Mouse (Mus musculus): ENCODE results near the gene Retn. TPM values are rescaled to one million over a fixed set of nuclear protein-coding genes. Genes with fewer than 3 reads are reported as not detected.

The Retn gene
- polyA plus RNA-seq (2015; fragmentation: Nextera tagmentation; extraction: Ambion mirVana), result 0.42 and 0.78 TPM in 2 replicates

DNA sequence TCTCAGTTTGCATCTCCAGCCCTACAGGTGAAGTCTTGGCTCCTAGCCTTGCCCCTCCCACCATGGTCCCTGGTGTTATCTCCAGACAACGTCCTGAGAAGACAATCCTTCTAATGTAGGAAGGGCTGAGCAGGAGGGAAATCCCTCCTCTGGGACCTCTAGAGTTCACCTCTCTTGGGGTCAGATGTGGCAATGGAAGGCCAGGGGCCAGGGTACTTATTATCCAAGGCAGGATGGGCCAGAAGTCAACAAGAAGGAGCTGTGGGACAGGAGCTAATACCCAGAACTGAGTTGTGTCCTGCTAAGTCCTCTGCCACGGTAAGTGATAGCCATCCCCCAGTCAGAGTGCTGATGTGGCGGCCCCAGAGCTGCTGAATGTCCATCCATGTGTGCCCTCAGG is at the start of gene Retn:
TSS of gene Retn (plus strand) at position 245 of the 400 bp plus-strand sequence.
- H3K36me3 ChIP-seq, result no peaks in the 10 kb centered on the region
- WGBS, result 67% methylated on average over 3 of the region's 3 CpGs
- H3K27me3 ChIP-seq, result no peaks in the 10 kb centered on the region
- no peak for ATAC-seq (ENCODE audit: low FRiP score, low read depth)
- H3K4me1 ChIP-seq (replicated peaks), result no peaks in the 10 kb centered on the region; the same call in 1 of the 2 replicates
- H3K4me3 ChIP-seq, result no peak within 1 kb of the TSS
- H3K4me2 ChIP-seq, result no peak within 1 kb of the TSS
- H3K27ac ChIP-seq (replicated peaks), result no peak within 1 kb of the TSS
- H3K9ac ChIP-seq, result no peak within 1 kb of the TSS
- no peaks in the 10 kb centered on the region for H3K9me3 ChIP-seq

DNA sequence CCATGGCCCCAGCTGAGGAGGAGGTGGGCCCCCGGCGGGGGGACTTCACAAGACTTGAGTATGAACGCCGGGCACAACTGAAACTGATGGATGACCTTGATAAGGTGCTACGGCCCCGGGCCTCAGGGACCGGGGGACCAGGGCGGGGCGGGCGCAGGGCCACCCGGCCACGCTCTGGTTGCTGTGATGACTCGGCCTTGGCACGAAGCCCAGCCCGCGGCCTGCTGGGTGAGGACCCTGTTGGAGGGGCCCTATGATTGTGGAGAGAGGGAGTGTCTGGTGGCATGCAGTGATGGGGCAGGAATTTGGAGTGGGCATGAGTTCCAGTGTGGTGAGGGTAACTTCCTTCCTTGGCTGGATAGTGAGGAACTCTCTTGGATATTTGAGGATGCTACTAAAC is 49.0 kb upstream of the Retn start:
- Histone ChIP-seq H3K27me3 (no peaks in the 10 kb centered on the region), H3K4me2 (no peak overlapping the region), H3K36me3 (peaks cover 85% of the 10 kb centered on the region), H3K9ac (no peak overlapping the region), H3K4me3 (no peak overlapping the region), H3K9me3 (no peaks in the 10 kb centered on the region), H3K27ac (replicated peaks) (no peak overlapping the region), H3K4me1 (replicated peaks) (no peaks in the 10 kb centered on the region)
- ATAC-seq (ENCODE audit: low FRiP score, low read depth), result no peak
- 85% methylated on average over 16 of the region's 16 CpGs for WGBS

DNA sequence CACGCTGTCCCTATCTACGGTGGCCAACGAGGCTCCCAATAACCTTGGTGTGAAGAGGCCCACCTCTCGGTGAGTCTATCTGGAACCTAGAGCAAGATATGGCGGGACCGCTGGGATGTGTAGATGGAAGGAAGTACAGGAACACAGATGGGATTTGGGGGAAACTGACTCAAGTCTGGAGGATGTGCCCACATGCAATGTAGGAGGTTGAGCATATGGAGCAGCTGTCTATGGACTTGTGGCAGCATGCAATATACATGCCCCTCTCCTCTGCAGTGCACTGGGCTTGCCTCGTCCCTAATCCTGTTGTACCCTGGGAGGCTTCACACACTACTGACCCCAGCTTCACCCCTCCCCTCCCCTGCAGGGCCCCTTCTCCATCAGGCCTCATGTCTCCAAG is 47.7 kb upstream of the Retn start:
- no peak for ATAC-seq (ENCODE audit: low FRiP score, low read depth)
- H3K9me3 ChIP-seq, result no peaks in the 10 kb centered on the region
- WGBS, result 88% methylated on average over 7 of the region's 7 CpGs
- H3K36me3 ChIP-seq, result peaks cover 84% of the 10 kb centered on the region
- H3K4me1 ChIP-seq (replicated peaks), result no peaks in the 10 kb centered on the region
- no peak overlapping the region for H3K4me2 ChIP-seq
- H3K4me3 ChIP-seq, result no peak overlapping the region
- no peaks in the 10 kb centered on the region for H3K27me3 ChIP-seq
- no peak overlapping the region for H3K9ac ChIP-seq
- no peak overlapping the region for H3K27ac ChIP-seq (replicated peaks)

DNA sequence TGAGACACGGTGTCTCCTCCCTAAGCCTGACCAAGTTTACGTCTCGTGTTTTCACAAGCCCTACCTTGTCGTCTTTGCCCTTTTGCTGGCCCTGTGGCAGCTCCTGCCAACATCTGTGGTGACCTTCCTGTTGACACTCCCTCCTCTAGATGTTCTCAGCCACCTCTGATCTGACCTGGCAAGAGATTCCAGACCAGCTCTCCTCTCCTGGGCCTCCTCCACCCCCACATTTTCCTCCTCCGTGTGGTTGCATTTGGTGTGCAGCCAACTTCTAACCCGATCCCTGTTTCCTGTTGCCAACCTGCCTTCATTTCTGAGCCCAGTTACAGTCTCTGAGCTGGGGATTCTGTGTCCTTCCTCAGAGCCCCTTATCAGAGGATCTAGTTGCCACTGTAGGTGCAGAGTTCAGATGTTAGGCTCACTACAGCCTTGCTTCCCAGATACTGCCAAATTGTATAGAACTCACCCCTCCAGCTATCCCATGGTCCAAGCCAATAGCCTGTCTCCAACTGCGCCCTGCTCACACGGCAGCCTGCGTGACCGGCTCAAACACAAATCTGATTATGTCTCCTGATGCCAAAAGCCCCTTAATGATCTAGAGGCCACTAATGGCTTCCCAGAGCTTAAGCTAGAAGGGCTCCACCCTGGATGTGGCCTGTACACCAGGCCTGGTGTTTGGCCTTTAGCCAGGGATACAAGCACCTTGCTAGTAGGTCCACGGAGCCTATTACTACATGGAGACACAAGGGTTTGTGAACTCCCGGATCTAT is 46.3 kb upstream of the Retn start:
- ATAC-seq (ENCODE audit: low FRiP score, low read depth), result no peak
- H3K9ac ChIP-seq, result no peak overlapping the region
- 83% methylated on average over 12 of the region's 12 CpGs for WGBS

DNA sequence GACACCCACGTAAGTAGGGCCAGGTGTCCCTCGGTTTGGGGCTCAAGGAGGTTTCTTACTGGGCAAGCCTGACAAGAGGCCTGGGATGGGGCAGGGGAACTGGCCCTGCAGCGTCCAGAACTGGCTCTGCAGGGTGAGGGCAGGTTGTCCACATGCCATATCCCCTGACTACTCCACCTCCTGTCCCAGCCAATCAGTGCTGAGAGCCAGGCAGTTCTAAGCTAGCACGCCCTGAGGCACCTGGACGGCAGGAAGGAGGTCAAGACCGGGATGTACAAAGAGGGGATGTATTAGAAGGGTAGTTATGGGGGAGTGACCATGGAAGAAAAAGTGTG is 45.8 kb upstream of the Retn start:
- no peak for ATAC-seq (ENCODE audit: low FRiP score, low read depth)
- 90% methylated on average over 6 of the region's 6 CpGs for WGBS
- no peaks in the 10 kb centered on the region for H3K9me3 ChIP-seq

More for the DNA sequence above, 46.3 kb upstream of the Retn start:
- peaks cover 84% of the 10 kb centered on the region for H3K36me3 ChIP-seq
- H3K4me2 ChIP-seq, result no peak overlapping the region
- no peaks in the 10 kb centered on the region for H3K4me1 ChIP-seq (replicated peaks)
- no peaks in the 10 kb centered on the region for H3K9me3 ChIP-seq
- H3K27ac ChIP-seq (replicated peaks), result no peak overlapping the region
- H3K27me3 ChIP-seq, result no peaks in the 10 kb centered on the region
- H3K4me3 ChIP-seq, result no peak overlapping the region

DNA sequence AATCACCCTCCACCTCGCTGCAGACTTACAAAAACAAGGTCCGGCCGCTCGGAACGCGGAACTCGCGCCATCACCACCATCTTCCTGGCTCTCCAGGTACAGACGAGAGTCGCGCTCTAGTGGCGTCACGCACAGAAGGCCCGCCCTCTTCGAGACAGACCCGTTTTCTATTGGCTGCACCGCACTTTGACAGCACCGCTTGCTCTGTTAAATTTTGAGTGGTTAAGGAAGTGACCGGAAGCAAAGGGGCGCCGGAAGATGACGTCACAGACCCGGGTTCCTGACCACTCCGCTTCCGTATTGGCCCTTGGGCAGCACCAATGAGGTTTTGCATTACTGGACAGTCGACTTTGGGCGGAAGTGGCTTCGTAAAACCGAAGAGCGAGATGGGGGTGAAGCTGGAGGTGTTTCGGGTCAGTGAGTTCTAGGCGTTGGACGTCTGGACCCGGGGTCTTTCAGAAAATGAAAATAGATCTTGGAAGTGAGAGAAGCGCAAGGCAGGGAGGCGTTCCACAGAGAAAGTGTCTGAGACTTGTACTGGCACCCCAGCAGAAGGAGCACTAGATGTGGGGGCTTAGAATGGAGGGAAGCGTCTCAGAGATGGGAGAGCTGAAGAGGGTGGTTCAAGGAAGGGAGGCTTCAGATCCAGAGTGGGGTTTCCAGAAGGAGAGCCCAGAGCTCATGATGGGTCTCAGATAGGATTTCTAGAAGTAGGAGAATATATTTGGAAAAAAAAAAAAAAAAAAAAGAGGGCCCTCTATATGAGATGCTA is 34.2 kb upstream of the Retn start, which contains the start of the genes Xab2 and Pet100:
TSS of gene Xab2 (minus strand) at position 118 of the 772 bp plus-strand sequence.
TSS of gene Pet100 (plus strand) at position 350 of the 772 bp plus-strand sequence.
- peaks cover 18% of the 10 kb centered on the region for H3K36me3 ChIP-seq
- peak within 1 kb of the TSS; percentile 61 for H3K4me3 ChIP-seq
- WGBS, result under 1% methylated on average over 37 of the region's 37 CpGs
- H3K4me1 ChIP-seq (replicated peaks), result peaks cover 25% of the 10 kb centered on the region
- H3K27me3 ChIP-seq, result no peaks in the 10 kb centered on the region
- peak; percentile 96 for ATAC-seq (ENCODE audit: low FRiP score, low read depth)
- H3K4me2 ChIP-seq, result peak within 1 kb of the TSS; percentile 75
- peak within 1 kb of the TSS; percentile 63 for H3K9ac ChIP-seq
- no peak within 1 kb of the TSS; the same call in 1 of the 2 replicates for H3K27ac ChIP-seq (replicated peaks)
- no peaks in the 10 kb centered on the region for H3K9me3 ChIP-seq

More for the DNA sequence above, 45.8 kb upstream of the Retn start:
- Histone ChIP-seq H3K4me2 (no peak overlapping the region), H3K4me3 (no peak overlapping the region), H3K27me3 (no peaks in the 10 kb centered on the region), H3K9ac (no peak overlapping the region), H3K4me1 (replicated peaks) (no peaks in the 10 kb centered on the region), H3K27ac (replicated peaks) (no peak overlapping the region), H3K36me3 (peaks cover 84% of the 10 kb centered on the region)

DNA sequence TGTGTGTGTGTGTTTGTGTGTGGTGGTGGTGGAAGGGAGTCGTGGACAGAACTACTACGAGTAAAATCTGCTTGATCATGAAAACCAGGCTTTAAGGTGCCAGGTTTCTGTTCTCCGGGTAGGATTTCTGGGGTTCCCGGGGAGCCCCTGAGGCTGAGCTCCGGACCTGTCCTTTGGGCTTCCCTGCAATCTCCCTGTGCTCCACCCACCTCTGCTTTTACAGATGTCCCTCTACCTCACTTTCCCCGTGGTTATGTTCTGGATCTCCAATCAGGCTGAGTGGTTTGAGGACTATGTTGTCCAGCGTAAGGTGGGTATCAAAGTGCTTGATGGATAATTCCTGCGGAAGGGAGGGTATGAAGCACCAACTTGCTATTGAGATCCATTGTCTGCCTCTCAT is 33.5 kb upstream of the Retn start:
- peak overlapping the region; percentile 53; the same call in 1 of the 2 replicates for H3K9ac ChIP-seq
- H3K27me3 ChIP-seq, result no peaks in the 10 kb centered on the region
- H3K36me3 ChIP-seq, result peaks cover 12% of the 10 kb centered on the region
- H3K4me1 ChIP-seq (replicated peaks), result peaks cover 25% of the 10 kb centered on the region
- WGBS, result 64% methylated on average over 8 of the region's 8 CpGs
- H3K27ac ChIP-seq (replicated peaks), result no peak overlapping the region
- no peaks in the 10 kb centered on the region for H3K9me3 ChIP-seq
- no peak for ATAC-seq (ENCODE audit: low FRiP score, low read depth)
- H3K4me3 ChIP-seq, result peak overlapping the region; percentile 61
- H3K4me2 ChIP-seq, result peak overlapping the region; percentile 75

DNA sequence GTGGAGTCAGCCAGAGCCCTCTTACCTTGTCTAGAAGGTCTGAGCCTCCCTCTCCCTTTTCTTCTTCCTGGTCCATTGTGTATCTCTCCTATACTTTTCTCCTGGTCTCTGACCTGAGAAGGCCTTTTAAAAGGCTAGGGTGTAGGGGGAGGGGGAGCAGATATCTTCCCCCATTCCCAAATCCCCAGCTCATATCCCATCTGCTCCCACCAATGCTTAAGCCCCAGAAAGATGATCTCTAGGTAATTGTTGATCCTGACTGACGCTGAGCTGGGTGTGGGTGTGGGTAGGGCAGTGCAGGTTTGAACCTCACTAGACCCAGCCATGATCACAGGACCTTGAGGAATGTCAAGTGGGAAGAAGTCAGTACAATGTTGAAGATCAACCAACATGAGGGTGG is 30.1 kb upstream of the Retn start, which contains the start of gene Pcp2:
TSS of gene Pcp2 (minus strand) at position 101 of the 400 bp plus-strand sequence.
- Histone ChIP-seq H3K27me3 (no peaks in the 10 kb centered on the region), H3K4me2 (no peak within 1 kb of the TSS), H3K27ac (replicated peaks) (no peak within 1 kb of the TSS), H3K36me3 (no peaks in the 10 kb centered on the region), H3K9me3 (no peaks in the 10 kb centered on the region), H3K4me1 (replicated peaks) (peaks cover 13% of the 10 kb centered on the region), H3K4me3 (no peak within 1 kb of the TSS), H3K9ac (no peak within 1 kb of the TSS)
- no peak for ATAC-seq (ENCODE audit: low FRiP score, low read depth)
- 69% methylated on average over 1 of the region's 1 CpGs for WGBS

DNA sequence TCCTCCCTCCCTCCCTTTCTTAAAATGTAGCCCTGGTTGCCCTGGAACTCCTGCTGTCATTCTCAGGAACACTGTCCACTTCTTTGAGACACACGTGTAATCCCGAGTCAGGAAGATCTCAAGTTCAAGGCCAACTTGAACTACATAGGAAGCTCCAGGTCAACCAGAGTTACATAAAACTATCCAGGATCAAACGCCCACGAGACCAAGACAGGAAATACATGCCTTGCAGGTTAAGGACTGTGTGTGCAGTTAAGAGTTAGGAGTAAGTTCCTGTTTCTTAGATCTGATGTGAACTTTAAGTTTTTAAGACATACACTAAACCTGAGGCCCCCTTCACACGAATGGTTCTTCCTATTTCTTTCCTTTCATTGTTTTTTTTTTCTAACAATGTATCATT is 28.6 kb upstream of the Retn start:
- Histone ChIP-seq H3K9ac (no peak overlapping the region), H3K9me3 (no peaks in the 10 kb centered on the region), H3K4me1 (replicated peaks) (peaks cover 18% of the 10 kb centered on the region), H3K27me3 (no peaks in the 10 kb centered on the region), H3K36me3 (no peaks in the 10 kb centered on the region), H3K27ac (replicated peaks) (no peak overlapping the region), H3K4me3 (no peak overlapping the region), H3K4me2 (no peak overlapping the region)
- 66% methylated on average over 5 of the region's 5 CpGs for WGBS
- ATAC-seq (ENCODE audit: low FRiP score, low read depth), result no peak

DNA sequence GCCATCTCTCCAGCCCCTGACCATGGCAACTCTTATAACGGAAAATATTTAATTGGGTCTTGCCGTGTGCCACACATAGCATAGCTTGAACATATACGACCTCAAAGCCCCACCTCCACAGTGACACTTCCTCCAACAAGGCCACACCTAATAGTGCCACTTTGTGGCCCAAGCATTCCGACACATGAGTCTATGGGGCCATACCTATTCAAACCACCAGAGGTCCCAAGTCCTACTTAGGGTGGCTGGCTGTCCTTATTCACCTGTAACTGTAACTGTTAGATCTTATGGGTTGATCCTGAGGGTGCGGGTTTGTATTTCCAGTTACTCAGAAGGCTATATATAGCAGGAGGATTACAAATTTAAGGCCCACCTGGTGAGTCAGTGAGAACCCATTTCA is 27.6 kb upstream of the Retn start:
- Histone ChIP-seq H3K4me1 (replicated peaks) (peaks cover 10% of the 10 kb centered on the region), H3K9ac (no peak overlapping the region), H3K4me2 (no peak overlapping the region), H3K36me3 (no peaks in the 10 kb centered on the region), H3K27me3 (no peaks in the 10 kb centered on the region), H3K4me3 (no peak overlapping the region), H3K9me3 (no peaks in the 10 kb centered on the region), H3K27ac (replicated peaks) (no peak overlapping the region)
- WGBS, result 28% methylated on average over 5 of the region's 5 CpGs
- no peak for ATAC-seq (ENCODE audit: low FRiP score, low read depth)

DNA sequence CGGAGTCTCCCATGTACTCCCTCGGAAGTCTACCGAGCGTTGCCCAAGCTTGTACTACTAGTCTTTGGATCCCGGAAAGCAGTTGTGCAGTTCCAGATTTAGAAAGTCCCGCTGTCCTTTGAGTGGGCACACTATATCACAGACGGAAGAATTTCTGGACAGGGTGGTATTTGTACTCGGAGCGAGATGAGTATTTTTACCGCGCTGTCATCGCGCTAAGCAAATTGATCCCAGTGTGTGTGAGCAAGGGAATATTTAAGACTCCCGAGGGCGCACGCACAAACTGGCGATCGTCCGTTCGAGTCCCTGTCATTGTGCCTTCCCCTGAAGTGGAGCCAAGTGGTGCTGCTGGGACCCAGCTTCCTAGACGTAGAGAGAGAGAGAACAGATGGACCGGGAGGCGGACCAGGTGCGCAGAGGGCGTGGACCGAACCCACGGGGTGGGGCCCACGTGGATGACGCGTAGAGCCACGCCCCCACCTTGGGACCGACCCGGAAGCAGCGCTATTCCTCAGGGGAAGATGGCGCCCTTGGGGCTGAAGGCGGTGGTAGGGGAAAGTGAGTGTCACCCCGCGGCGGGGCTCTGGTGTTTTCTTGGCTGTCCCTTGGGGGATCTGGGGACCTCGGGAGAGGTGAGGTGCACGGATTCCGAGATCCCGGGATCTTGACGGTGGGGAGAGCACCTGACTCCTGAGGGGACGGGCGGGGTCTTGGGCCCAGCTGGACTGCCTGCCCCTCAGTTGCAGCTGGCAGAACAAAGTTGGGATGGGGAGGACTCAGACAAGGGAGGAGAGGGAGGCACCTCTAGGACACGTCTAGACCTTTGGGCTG is 24.7 kb upstream of the Retn start, which contains the start of gene Stxbp2:
TSS of gene Stxbp2 (plus strand) at position 309 of the 831 bp plus-strand sequence.
- H3K4me3 ChIP-seq, result peak within 1 kb of the TSS; percentile 46
- H3K4me1 ChIP-seq (replicated peaks), result peaks cover 10% of the 10 kb centered on the region
- H3K27me3 ChIP-seq, result no peaks in the 10 kb centered on the region
- no peaks in the 10 kb centered on the region for H3K9me3 ChIP-seq
- peak within 1 kb of the TSS; percentile 34 for H3K9ac ChIP-seq
- no peak within 1 kb of the TSS for H3K27ac ChIP-seq (replicated peaks)
- H3K36me3 ChIP-seq, result no peaks in the 10 kb centered on the region
- H3K4me2 ChIP-seq, result peak within 1 kb of the TSS; percentile 78
- peak; percentile 83 for ATAC-seq (ENCODE audit: low FRiP score, low read depth)
- WGBS, result 8% methylated on average over 47 of the region's 47 CpGs

Measured in hindbrain, embryonic 15.5 days (tissue).